Mouse (Mus musculus): Measurements from ENCODE around the gene Slc10a3.

GRCm38 (mm10) chrX:74368209-74368909 is 4.8 kb downstream of the Slc10a3 start:
- TF ChIP-seq POLR2A (IDR thresholded peaks at IDR 0.05; ENCODE audit: extremely low read depth, insufficient read depth, low read length) (no peak; the same call in 1 of the 2 replicates), CTCF (IDR thresholded peaks at IDR 0.05; ENCODE audit: low read depth, low read length) (no peak)
